Mouse (Mus musculus): ENCODE measurements around the gene Tm7sf3.
"Not testable (repeated sequence)": the region's sequence is repeated elsewhere in the genome, so short reads cannot be mapped to it uniquely, and the experiment has no call there.

Gene Tm7sf3

DNA sequence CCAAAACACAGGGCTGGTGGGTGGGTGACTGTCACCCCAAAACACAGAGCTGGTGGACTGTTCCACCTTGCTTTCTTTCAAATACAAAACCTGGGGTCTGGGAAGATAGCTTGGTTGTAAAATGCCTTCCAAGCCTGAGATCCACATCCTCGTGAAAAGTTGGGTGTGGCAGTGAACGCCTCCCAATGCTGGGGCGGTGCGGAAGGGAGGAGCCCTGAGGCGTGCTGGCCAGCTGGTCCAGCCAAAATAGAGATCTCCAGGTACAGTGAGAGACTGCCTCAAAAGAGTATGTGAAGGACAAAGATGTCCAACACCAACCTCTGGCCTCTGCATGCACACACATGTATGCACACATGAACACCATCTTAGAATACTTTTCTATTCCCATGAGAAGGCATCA is 28.1 kb downstream of the Tm7sf3 start:
- DNase-seq (ENCODE audit: low read depth, low spot score) = no peak

DNA sequence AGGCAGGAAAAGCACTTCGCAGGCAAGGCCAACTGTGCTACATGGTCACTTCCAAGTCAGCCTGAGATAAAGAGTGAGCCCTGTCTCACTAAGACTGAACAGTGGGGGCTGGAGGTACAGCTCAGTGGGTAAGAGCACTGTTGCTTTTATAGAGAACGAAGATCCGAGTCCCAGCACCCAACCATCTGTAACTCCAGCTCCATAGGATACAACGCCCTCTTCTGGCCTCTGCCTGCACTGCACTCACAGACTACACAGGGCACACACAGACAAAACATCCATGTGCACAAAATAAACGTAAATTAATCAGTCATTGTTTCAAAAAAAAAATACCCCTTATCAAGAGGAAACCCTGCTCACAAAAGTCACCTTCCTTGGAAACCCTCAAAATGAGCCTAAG is 28.7 kb downstream of the Tm7sf3 start:
- DNase-seq (ENCODE audit: low read depth, low spot score) = no peak

DNA sequence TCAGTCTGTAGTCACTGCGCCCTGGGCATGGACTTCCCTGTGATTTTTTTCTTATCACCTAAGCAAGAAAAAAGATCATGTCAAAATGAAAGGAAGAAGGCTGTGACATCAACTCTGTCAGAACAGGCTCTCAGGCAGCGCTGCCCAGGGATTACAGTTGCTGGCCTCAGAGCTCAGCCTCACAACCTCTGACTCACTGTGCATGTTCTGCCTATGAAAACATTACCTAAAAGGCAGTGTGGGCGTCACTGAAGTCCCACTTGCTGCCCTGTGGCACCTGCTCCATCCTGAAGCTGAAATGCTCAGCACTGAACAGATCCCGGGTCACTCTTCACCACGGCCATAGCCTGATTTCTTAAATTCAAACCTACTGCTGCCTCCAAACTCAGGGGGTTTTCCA is 29.9 kb downstream of the Tm7sf3 start:
- DNase-seq (ENCODE audit: low read depth, low spot score) = no peak

DNA sequence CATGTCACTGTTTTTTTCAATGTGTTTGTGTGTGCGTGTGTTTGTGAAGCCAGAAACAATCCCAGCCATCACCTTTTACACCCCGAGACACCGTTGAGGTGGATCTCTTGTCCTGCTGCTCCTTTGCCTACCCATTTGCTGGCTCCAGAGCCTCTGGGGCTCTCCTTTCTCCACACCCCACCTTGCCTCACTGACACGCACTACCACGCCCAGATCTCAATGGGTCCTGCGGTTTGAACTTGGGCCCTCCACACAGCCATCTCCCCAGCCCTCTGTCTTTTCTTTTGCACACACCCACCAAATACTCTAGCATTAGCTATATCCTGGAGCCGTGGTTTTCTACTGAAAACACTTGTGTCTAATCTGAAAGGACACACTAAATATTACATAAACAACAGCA is 30.7 kb downstream of the Tm7sf3 start:
- DNase-seq (ENCODE audit: low read depth, low spot score) = no peak

DNA sequence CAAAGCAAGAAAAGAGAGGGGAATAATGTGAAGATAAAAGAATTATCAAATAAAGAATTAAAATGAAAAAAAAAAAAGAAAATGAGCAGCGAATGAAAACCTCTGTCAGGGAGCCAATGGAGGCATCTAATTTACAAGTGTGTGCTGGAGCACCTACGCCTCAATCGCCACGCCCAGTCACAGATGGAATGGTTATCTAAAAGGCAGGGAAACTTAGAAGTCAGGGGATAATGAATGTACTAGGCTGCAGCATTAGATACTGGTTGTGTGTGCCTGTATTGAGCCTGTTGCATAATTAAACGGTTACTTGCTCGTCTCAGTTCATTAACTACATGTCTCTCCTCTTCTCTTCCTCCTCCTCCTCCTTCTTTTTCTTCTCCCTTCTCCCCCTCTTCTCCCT is 31.2 kb downstream of the Tm7sf3 start:
- DNase-seq (ENCODE audit: low read depth, low spot score) = no peak

DNA sequence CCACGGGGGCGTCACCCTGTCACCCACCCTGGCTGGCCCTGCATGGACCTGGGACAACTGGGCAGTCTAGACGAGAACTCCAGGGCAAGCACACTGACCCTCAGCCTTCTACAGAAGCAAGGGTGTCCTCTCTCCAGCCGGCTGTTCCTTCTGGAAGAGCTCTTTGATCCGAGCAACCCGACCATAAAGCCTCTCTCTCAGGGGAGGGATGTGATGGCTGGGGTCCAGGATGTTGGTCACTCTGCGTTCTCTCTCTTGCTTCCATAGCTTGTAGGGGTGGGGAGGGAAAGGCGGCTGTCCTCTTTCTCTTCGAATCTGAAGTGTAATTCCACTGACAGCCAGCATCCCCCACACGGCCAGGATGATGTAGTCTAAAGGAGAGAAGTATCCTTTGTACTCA is 39.0 kb downstream of the Tm7sf3 start:
- no peak for DNase-seq (ENCODE audit: low read depth, low spot score)

DNA sequence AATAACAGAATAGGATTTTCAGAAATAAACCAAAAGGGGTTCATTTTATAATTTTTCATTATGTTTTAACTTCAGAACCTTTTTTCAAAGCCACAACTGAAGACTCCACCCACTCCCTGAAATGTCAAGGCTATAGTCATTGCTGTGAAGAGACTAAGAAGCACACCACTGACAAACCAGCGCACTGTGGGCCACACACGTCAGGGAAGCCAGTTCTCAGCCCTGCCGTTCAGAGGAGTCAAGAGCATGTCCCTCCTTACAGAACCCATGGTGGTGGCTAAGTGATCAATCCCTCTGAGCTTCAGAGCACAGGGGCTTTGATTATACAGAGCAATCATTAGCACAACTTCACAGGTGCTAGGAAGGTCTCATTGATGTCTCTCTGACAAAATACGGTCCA is 40.0 kb downstream of the Tm7sf3 start:
- DNase-seq (ENCODE audit: low read depth, low spot score) = no peak

DNA sequence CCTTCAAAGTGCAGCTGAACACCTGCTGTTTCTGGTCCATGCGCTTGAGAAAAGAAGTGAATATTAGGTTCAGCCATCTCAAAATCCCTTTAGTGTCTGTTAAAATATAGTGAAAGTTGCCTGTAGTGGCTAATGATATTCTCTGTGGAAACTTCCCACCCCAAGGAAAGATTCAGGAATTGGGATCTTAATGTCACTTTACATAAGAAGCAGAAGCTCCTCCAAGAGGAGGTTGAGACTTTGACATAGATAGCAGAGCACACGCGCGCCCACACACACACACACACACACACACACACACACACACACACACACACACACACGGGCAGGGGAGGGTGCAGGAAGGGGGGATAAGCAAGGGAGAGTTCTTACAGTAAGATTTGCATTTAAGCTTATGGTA is 57.5 kb downstream of the Tm7sf3 start:
- no peak for DNase-seq (ENCODE audit: low read depth, low spot score)

DNA sequence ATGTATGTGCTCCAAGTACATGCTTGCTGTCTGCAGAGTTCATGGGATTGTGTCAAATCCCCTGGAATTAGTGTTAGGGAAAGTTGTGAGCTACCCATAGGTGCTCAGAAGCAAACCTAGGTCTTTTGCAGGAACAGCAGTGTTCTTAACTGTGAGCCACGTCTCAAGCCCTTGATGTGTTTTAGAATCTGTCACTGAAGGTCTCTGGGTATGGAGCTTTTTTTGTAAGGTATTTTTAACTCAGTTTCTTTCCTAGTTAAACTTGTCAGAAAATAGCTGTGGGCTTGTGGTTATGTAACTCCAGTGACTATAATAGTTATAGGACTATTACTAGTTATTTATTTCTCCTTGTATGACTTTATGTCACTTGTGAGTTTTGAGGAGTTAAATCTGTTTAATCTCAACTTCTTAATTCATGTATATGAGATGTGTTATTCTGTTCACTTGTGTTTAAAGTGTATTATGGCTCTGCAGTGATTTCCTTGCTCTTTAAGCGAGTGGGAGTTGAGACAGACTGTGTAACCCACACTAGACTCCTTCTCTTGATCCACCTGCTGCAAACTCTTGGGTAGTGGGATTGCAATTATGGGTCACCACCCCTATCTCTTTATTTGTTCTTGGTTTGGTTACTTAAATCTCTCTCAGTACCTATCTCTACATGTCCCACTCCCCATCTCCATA is 59.1 kb downstream of the Tm7sf3 start:
- no peak for DNase-seq (ENCODE audit: low read depth, low spot score)

DNA sequence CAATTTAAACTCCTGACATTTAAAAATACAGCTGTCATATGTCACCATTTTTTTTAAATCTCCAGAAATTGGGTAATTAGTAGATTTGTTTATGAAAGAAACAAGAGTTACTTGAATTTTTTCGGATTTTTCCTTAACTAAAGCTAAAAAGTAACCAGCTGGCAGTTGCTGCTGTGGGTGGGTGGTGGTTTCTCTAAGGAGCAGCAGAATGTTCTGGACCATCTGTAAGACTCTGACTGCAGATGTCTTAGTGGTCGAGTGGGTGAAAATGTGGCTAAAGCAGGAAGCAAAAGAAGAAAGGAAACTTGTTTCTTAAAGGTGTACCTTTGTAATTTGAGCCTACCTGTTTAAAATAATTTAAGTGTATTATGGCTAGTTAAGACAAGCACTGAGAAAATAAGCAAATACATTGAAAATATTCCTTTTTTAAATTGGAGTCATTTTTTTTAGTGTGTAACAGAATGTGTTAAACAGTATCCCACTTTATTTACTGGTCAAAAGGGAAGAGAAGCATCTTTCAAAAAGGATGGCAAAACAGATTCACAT is 62.2 kb downstream of the Tm7sf3 start:
- DNase-seq (ENCODE audit: low read depth, low spot score) = no peak

DNA sequence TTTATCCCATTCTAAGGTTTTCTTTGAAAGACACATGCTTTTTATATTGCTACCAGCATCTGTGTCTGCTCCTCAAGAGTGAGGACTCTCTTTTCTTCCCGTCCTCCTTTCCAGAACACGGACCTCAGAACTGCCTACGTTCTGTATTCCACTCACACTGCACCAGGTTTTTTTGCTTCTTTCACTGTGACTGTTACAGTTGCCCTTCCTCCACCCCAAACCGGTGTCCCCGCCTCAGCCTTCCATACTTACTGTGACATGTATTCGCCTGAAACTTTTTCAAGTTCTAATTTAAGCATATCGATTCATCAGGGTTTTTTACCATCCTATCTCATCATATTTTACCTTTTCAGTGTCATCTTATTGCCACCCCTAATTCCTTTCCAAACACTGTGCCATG is 64.0 kb downstream of the Tm7sf3 start:
- DNase-seq (ENCODE audit: low read depth, low spot score) = no peak

DNA sequence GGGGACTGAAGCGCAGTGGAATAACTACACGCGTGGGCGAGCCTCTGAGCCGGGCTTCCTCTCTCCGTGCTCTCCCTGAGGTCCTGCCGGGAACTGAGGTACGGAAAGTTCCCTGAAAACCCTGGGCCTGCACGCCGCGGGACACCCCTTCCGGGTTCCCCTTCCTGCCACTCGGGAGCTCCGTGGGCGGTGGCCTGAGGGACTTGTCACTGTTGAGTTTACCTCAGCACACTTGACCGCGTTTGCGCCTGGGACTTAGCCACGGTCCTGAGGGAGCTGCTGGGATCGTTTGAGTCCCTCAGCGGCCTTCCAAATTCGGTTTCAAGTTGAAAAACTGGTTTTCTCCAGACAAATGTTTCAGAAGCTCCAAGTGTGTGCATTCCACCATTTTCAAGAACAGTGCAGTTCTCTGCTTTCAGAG is 64.5 kb downstream of the Tm7sf3 start:
- DNase-seq (ENCODE audit: low read depth, low spot score) = peak; percentile 64

DNA sequence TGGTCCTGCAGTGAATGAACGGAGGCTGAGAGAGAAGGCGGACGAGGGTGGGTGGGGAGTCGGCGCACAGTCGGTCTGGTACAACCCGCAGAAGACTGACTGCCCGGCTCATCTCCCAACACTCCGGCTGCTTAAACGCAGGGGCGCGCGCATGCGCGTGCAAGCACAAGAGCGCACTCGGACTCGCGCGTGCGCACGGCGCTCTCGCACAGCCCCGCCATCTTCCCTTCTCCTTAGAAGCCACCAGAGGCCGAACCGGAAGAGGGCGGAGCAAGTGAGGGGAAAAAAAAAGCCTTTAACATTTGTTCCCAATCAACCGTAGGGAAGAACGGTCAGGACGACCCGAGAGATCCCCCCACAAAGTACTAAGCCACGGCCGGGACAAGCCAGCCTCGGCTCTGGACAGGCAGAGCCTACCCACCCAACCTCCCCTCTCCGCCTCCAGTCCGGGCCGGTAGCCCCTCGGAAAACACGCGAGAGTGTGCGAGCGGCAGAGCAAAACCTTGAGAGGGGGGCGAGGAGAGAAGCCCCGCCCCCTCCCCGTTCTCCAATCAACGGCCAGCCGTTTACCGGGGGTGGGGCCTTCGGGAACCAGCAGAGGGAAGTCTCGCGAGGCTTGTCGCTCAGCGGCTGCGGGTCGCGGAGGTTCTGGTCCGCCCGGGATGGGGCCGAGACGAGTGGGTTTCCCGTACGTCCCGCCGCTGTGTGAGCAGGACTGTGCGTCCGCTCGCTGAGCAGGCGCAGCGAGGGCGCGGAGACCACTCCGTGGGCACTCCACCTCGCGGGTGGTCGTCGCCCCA is 65.1 kb downstream of the Tm7sf3 start, which contains the start of gene Ints13:
TSS of gene Ints13 (minus strand) at position 526 of the 800 bp plus-strand sequence.
- peak; percentile 100 for DNase-seq (ENCODE audit: low read depth, low spot score)

DNA sequence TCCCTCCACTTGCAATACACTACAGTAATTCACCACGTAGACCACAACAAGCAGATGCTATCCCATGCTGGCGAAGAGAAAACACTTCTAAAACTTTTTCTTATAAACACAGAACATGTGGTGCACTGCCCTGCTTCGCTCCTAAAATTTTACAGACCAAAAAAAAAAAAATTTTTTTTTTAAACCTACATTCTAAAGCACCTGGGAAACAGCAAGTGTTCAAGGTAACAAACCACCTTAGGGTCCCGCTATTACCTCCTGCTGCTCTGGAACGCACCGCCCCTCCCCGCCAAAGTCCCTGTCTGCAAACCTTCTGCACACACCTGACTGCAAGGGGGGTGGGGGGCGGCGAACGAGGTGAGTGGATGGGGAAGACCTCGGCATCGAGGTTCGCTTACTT is 65.7 kb downstream of the Tm7sf3 start, which contains the start of gene Fgfr1op2:
TSS of gene Fgfr1op2 (plus strand) at position 301 of the 400 bp plus-strand sequence.
- no peak for DNase-seq (ENCODE audit: low read depth, low spot score)

DNA sequence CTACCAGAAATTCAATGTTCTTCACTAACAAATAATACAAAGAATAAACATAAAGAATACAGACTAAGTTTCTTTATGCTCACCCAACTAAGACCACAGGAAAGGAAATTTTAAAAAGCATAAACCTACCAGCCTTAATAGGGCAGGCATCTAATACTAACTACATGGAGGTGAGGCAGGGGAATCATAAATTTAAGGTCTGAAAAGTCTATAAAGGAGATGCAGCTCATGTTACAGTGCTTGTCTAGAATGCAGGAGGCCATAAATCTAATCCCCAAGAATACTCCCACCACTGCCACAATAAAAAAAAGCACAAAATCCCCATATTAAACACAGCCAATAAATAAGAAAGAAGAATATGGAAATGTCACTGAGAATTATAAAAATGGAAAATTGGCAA is 70.6 kb downstream of the Tm7sf3 start:
- no peak for DNase-seq (ENCODE audit: low read depth, low spot score)

DNA sequence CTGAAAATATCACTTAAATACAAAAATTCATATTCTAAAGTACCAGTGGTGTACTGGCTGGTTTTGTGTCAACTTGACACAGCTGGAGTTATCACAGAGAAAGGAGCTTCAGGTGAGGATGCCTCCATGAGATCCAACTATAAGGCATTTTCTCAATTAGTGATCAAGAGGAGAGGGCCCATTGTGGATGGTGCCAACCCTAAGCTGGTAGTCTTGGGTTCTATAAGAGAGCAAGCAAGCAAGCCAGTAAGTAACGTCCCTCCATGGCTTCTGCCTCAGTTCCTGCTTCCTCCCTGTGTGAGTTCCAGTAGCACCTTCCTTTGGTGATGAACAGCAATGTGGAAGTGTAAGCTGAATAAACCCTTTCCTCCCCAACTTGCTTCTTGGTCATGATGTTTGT is 80.2 kb downstream of the Tm7sf3 start:
- not testable (repeated sequence) for DNase-seq (ENCODE audit: low read depth, low spot score)

Data from ES-CJ7 (cell line).